Mouse (Mus musculus): ENCODE data around the gene Esyt3.

Gene Esyt3

DNA sequence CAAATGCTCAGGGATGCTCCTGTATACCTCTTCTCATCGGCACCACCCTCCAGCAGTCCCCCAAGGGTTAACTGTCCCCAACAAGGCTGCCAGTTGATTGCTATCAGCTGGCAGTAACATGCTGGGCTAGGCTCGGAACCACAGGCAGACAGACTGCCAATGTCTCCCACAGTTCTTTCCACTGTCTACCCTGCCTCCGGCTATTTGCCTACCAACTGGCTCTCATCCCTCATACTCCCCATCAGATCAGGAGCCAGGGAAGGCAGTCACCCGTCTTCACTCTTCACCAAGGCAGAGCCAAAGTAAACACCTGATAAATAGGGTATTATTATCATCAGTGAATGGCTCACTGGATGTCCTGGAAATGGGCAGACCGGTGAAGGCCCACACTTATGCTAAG is 3.6 kb downstream of the Esyt3 start:
- peak; percentile 48 for DNase-seq (ENCODE audit: low spot score)

DNA sequence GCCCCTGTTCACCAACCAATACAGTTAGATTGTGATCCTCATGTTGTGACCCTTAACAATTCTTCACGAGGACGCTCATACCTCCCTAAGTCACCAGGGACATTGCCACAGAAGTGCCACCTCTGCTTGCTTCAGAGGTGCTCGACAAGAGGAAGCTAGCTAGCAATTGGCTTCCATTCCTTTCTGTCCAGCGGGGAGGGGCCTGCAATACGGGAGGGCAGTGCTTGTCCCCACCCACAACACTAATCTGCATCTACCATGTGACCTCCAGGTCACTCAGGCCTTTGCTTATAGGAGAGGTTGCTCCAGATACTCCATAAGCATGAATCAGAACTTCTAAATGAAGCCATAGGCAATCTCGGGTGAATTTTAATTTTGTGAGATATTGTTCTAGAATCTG is 5.0 kb downstream of the Esyt3 start:
- no peak for DNase-seq (ENCODE audit: low spot score)

DNA sequence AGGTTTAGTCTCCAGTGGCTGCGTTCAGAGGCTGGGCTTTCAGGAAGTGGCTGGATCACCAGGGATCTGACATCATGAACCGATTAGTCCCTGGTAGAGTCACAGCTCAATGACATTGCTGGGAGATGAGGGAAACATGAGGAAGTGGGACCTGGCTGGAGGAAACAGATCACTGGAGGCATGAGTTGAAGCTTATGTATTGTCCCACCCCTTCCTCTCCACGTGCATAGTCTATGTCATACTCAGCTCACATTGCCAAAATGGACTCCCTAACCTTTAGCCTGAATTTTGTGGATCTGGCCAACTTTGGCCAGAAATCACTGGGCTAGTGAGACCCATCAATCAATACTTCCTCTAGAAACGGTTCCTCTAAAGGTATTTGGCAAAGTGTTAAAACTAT is 5.4 kb downstream of the Esyt3 start:
- no peak for DNase-seq (ENCODE audit: low spot score)

DNA sequence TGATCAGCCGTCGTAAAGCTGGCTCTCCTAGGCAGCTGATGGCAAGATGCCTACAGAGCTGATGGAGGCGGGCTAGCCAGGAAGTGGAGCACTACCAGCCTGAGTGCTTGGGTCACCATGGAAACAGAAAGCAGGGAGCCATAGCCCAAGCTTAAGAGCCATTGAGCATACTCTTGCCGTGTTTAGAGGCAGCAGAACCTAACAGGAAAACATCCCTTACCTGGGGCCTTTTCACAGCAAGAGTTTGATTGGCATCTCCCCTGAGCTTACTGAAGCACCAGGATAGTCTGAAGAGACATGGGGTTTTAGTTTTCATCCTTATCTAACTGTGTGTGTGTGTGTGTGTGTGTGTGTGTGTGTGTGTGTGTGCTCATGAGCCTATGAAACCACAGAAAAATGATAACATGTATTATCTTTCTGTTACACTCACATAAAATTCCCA is 13.0 kb downstream of the Esyt3 start:
- no peak for DNase-seq (ENCODE audit: low spot score)

DNA sequence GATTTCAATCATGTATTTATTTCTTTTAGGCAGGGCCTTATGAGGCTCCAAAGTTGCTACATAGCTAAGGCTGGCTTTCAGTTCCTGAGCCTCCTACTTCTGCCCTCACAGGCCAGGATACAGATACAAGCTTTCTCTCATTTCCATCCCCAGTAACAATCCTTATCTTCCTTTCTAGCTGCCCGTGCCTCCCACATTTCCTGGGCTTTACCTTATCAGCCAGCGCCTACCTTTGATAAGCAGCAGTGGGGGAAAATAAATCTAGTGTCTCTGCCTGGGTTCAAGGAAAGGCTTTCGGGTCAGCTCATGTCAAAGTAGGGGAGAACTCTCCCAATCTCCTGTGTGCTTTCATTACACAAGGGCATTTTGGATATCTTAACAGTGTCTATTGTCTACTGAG is 16.8 kb downstream of the Esyt3 start:
- no peak for DNase-seq (ENCODE audit: low spot score)

DNA sequence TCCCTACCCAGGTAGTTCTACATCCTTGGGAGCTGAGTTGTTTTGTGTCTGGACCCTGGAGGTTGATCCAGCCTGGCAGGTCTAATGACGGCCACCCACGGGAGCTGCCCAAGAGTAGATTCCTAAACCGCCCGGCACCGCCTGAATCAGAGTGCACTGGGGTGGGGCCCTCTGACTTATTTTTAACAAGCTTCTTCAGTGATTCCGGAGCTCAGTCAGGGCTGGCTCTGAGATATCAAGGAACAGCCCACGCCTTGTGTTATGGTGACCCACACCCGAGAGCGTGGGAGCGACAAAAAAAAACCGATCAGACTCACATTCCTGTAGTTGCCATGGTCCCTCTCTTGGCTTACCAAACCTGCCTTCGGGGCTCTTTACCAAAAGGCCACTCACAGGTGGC is 18.2 kb downstream of the Esyt3 start:
- DNase-seq (ENCODE audit: low spot score) = no peak

DNA sequence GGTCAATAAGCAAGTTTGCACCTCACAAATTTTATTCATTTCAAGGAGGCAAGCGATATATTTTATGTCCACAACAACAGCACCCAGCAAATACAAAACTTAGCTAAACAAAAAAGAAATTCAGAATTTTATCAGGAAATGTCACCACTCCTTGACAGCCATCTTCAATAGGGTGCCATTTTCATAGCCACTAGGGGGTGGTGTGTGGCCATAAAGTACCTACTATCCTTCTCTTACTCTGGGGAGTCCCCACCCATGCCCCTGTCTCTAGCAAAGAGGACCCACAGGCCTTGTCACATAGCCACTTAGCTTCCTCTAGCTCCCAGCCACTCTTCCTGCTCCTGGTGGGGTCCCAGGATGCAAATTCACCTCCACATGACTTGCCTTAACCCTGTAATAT is 19.2 kb downstream of the Esyt3 start:
- no peak for DNase-seq (ENCODE audit: low spot score)

DNA sequence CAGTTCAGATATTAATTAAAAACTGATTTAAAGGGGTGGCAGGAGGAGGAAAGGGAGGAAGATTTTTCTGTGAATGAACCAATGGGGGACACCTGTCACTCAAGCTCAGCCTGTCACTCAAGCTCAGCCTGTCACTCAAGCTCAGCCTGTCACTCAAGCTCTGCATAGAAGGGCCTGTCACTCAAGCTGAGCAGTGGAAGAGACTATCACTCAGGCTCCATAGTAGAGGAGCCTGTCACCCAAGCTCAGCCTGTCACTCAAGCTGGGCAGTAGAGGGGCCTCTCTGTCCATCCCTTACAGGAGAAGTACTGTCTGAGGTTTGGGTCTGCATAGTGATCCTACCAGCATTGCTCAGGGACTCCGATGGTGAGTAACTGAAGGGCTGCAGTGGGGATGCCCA is 20.1 kb downstream of the Esyt3 start:
- no peak for DNase-seq (ENCODE audit: low spot score)

DNA sequence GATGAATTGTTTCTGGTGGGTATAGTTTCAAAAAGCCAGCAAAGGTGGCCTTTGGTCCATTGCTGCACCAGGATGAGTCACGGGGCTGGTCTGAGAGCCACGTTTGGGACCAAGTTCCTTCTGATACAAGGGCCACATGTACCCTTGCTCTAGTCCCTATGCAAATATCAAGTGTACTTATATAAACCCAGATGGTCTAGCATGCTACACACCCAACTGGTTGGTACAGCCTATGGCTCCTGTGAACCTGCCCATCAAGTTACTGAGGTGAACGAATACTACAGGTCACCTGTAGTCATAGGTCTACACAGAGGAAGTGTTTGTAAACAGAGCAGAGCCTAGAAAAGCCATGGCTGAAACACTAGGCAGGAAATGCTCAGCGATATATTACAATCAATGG is 21.8 kb downstream of the Esyt3 start:
- DNase-seq (ENCODE audit: low spot score) = no peak

DNA sequence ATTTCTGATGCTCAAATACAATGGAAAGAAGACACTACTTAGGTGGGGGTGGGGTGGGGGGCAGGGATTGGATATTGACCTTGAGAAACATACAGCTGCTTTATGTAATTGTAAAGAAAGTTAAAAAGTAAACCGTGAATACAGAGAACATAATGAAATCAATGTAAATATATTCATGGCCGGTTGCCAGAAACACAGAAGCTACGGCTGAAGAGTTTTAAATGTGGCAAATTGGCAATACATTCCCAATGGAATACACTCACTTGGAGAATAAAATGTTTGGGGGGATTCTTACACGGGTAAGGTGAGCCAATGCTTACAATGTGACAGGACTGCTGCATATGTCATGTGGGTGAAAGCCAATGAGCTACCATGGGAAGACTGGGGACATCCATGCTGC is 31.5 kb downstream of the Esyt3 start:
- DNase-seq (ENCODE audit: low spot score) = no peak

DNA sequence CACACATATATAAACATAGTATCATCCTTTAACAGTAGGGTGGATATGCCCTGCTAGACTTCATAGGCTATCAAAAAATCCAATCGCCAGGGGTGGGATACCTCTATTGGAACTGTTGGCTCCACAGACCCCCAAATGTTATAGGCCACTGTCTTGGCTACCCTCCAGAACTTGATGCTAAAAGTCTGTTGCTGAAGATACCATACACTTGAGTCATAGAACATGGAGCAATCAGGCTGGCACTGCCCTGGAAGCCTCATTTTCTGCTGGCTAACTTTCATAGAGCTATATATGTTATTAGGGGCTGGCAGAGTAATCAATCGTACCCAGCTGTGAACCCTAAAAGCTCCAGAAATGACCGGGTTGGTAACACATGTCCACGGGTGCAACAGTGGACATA is 32.4 kb downstream of the Esyt3 start:
- no peak for DNase-seq (ENCODE audit: low spot score)

DNA sequence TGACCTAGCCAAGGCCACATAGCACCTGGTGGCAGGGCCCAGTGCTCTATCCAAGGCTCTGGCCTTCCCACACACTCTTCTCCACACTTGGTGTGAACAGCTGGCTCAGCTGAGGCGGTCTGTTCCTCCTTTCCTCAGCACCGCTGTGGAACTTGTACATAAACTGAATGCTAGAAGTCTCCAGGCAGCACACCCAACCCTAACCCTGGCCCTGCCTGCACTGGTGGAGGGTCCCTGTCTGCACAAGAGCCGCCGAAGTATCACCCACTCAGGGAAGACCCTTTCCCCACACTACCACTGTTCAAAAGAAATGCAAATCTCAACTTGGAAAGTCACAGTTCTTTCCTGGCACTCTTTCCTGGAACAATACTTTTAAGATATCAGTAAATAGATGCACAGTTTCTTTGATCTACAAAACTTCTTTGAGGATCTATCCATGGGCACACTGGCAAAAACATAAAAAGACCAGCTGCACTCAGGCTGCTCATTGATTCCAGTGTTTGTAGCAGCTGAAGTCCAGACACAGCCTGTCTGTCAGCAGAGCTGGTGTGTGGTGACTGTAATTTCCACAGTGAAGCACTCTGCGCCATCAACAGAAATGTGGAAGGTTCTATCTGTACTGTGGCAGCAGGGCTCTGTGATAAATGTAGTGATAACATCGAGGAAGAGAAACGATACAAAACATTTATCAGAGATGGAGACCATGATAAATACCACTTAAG is 33.0 kb downstream of the Esyt3 start:
- no peak for DNase-seq (ENCODE audit: low spot score)

DNA sequence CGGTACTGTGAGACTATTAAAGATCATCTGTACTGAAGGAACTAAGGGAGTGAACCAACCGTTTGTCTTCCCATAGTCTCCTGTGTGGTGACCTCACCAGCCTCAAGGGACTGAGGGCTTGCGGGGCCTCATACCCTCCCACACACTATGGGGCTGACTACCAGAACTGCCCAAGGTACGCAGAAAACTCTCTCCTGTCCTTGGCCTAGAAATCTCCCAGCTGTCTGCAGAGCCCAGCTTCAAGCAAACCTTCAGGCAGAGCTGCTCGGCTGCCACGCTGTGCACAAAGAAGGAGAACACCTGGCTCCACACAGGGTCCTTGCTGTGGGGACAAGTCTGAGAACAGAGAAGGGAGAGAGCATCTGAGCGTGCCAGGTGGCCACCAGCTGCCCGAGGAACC is 38.4 kb downstream of the Esyt3 start:
- no peak for DNase-seq (ENCODE audit: low spot score)

DNA sequence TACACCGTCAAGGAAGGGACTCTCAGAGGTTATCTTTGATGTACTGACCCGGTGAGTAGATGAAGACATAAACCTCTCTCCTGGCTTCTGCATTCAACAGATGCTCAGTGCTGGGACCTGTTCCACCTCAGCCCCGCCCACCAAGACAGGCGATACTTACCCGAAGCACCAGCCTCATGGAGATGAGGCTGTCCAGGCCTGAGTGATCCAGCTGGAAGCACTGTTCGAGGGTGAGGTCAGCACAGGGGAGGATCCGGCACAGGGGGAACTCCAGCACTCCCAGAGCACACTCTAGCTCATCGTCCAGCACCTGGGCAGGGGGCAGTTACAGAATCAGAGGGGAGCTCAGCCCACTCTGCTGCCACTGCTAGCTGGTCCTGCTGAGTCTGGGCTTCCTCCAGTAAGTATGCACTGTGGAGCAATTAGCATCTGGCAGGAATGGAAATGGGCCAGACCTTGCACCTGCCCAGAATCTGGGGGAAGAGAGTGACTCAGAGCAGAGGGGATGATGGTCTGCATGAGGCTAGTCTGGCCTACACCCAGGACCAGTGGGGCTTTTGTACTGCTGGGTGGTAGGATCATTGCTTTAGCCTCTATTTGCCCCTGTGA is 38.9 kb downstream of the Esyt3 start:
- DNase-seq (ENCODE audit: low spot score) = no peak

DNA sequence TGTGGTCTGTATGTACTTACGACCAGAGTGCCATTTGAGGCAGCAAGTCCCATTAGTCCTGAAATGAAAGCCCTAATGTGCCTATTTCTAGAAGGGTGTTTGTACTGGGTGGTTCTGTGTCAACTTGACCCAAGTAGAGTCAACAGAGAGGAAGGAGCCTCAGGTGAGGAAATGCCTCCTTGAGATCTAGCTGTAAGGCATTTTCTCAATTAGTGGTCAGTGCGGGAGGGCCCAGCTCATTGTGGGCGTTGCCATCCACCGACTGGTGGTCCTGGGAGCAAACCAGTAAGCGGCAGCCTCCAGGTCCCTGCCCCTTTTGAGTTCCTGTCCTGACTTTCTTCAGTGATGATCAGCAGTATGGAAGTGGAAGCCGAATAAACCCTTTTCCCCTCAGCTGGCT is 52.1 kb downstream of the Esyt3 start:
- DNase-seq (ENCODE audit: low spot score) = no peak

DNA sequence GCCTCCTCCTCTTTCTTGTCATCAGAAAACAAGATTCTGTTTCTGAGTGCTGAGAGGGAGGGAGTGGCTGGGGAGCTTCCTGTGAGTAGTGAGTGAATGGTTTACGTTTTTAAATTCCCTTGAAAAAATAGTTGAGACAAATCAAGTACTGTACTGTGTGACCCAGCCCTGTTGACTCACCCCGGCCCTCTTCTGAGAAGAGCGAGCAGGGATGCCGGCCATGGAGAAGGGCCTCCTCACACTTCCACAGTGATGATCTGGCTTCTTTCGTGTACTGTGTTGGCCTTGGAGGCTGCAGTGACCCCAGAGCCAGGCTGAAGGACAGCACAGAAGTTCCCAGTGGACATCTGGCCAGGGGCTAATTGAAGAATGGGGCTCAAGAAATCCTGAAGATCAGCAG is 54.1 kb downstream of the Esyt3 start:
- DNase-seq (ENCODE audit: low spot score) = no peak

Data from urinary bladder, postnatal 14 days (tissue).